Mouse (Mus musculus) liver, adult 2 months (tissue): Measurements from ENCODE around the gene Ahsg. TPM values are rescaled to one million over a fixed set of nuclear protein-coding genes. Genes with fewer than 3 reads are reported as not detected.
"Not testable (repeated sequence)": the region's sequence is repeated elsewhere in the genome, so short reads cannot be mapped to it uniquely, and the experiment has no call there.

Experiments
- DNase-seq: peaks from one replicate; pipeline ENCODE4 v3.0.0-alpha.2; 2011; ENCODE audit warnings: low read depth, low spot score; ENCODE audit errors: extremely low read depth
- H3K27ac ChIP-seq: fragments of 200-500 bp; replicated peaks from 2 replicates; pipeline ENCODE4 v1.5.1; 2012; ENCODE audit warnings: low read depth, mild to moderate bottlenecking, control low read depth, inconsistent platforms, low read length; ENCODE audit not compliant: insufficient read depth
- H3K27me3 ChIP-seq: fragments of 200-500 bp; 2 replicates; pipeline ENCODE4 v1.6.1; 2012; ENCODE audit warnings: mild to moderate bottlenecking, moderate library complexity, low read length, inconsistent platforms; ENCODE audit not compliant: control insufficient read depth, insufficient read depth
- H3K36me3 ChIP-seq: fragments of 200-500 bp; 2 replicates; pipeline ENCODE4 v1.6.1; 2012; ENCODE audit warnings: low read length, inconsistent platforms; ENCODE audit not compliant: control insufficient read depth, insufficient read depth
- H3K4me1 ChIP-seq: fragments of 200-500 bp; 2 replicates; pipeline ENCODE4 v1.6.1; 2011; ENCODE audit warnings: low read length; ENCODE audit not compliant: control insufficient read depth, insufficient read depth
- H3K4me3 ChIP-seq: fragments of 200-500 bp; 2 replicates; pipeline ENCODE4 v1.5.1; 2011; ENCODE audit warnings: low read depth, mild to moderate bottlenecking, control low read depth, low read length, moderate library complexity; ENCODE audit not compliant: insufficient read depth
- H3K79me2 ChIP-seq: fragments of 200-500 bp; 2 replicates; pipeline ENCODE4 v1.6.1; 2012; ENCODE audit warnings: inconsistent platforms, mild to moderate bottlenecking, low read length, moderate library complexity; ENCODE audit not compliant: control insufficient read depth, insufficient read depth
- H3K9ac ChIP-seq: fragments of 200-500 bp; 2 replicates; pipeline ENCODE4 v1.6.1; 2012; ENCODE audit warnings: low read depth, mild to moderate bottlenecking, control low read depth, inconsistent platforms, low read length
- CTCF ChIP-seq: fragments of 200-500 bp; IDR thresholded peaks from 2 replicates; pipeline ENCODE4 v1.5.1; 2011; ENCODE audit warnings: low read depth, low read length, control low read depth
- POLR2A ChIP-seq: fragments of 200-500 bp; IDR thresholded peaks from 2 replicates; pipeline ENCODE4 v1.6.1; 2011; ENCODE audit warnings: low read length, control low read depth; ENCODE audit not compliant: insufficient read depth; ENCODE audit errors: extremely low read depth
- WGBS: fragments of 180-500 bp; shearing (Covaris S2); methylation state at CpG from one replicate; pipeline ENCODE4 v1.1.7; 2018; 5-methylcytosine and 5-hydroxymethylcytosine counted together
- polyA plus RNA-seq: library from polyadenylated mRNA; depleted of rRNA; stranded (reverse); fragments of >200 nt; gene quantifications from 2 replicates; pipeline ENCODE4 v1.2.3, GENCODE M21; 2012; rRNA removed
- total RNA-seq: library from RNA; depleted of rRNA; stranded (reverse); fragments of >200 nt; gene quantifications from 2 replicates; pipeline ENCODE4 v1.2.3, GENCODE M21; 2014; rRNA removed

Ahsg gene
- total and polyA plus RNA-seq, 2 experiments, result 10,308 to 17,109 TPM

DNA sequence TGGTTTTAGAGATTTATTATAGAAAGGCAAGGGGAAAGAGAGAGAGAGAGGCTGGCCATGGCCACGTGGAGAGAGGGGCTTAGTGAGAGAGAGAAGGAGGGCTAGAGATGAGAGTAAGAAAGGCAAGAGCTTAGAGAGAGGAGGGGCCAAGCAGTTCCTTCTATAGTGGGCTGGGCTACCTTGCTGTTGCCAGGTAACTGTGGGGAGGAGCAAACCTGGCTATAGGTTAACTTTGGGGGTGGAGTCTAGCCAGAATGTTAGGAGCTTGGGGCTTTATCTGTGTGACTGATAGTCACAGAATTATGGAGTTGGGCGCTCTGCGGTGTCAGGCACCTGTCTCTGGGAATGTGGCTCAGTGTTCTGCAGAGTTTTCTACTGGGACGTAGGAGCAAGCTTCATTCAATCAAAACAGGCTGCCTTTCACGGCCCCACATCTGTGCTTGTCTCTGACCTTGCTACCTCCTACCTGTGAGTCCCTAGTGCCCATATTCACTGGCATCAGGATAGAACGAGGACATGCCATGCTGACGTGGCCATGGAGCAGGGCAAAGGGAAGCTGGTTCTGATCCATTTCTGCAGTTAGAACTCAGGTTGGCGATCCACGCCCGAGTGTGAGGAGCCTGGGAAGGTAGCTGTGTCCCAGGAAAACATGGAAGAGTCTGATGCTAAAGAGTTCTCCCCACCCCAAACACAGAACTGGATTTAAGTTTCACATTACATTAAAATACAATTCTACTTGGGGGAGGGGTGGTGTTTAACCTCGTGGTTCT, 40.5 kb downstream of the Ahsg start:
- H3K36me3 ChIP-seq, result peaks cover 40% of the 10 kb centered on the region
- no peak overlapping the region for H3K27ac ChIP-seq
- no peaks in the 10 kb centered on the region for H3K79me2 ChIP-seq
- H3K27me3 ChIP-seq, result no peaks in the 10 kb centered on the region
- no peak overlapping the region for H3K4me3 ChIP-seq
- DNase-seq, result no peak
- H3K9ac ChIP-seq, result no peak overlapping the region
- TF ChIP-seq CTCF, result no peak
- TF ChIP-seq POLR2A, result no peak
- H3K4me1 ChIP-seq, result no peaks in the 10 kb centered on the region; the same call in 1 of the 2 replicates
- 88% methylated on average over 11 of the region's 11 CpGs for WGBS

DNA sequence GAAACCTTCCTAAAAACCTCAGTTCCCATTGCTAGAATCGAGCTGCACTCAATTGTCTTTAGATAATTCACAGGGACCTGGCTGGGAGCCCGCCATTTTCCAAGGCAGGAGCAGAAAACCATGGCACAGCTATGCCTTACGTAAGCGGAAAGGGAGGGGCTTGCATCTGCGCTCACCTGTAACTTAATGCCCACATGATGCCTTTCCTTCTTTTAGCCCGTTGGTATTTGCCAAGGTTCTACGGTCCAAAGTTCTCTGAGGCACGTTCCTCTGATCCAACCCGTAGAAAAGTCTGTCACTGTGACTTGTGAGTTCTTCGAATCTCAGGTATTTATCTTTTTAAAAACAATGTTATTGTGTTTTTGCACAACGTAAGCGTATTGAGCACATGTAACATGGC, 46.6 kb downstream of the Ahsg start:
- Histone ChIP-seq H3K36me3 (peaks cover 57% of the 10 kb centered on the region), H3K4me3 (no peak overlapping the region), H3K4me1 (no peaks in the 10 kb centered on the region), H3K27me3 (no peaks in the 10 kb centered on the region), H3K79me2 (no peaks in the 10 kb centered on the region), H3K9ac (no peak overlapping the region), H3K27ac (no peak overlapping the region)
- peak; percentile 59 for DNase-seq
- TF ChIP-seq POLR2A, result no peak
- no peak for TF ChIP-seq CTCF
- 79% methylated on average over 12 of the region's 12 CpGs for WGBS

DNA sequence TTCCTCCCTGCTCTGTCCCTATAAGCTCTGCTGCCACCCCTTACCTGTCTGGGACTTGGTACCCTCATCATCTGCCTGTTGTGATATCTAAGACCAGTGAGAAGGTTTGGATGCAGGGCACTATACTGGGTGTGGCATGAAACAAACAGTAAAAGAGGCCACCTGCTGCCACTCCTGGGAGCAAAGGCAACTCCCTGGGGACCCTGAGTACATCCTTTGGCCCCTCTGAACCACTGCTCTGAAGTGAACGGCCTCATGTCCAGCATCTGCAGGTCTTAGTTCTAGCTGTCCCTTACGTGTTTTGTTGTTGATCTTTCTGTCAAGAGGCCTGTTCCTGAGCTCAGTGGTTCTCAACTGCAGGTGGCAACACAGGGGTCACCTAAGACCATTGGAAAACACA, 47.5 kb downstream of the Ahsg start:
- no peak for DNase-seq
- 89% methylated on average over 2 of the region's 2 CpGs for WGBS
- H3K4me1 ChIP-seq, result no peaks in the 10 kb centered on the region
- H3K79me2 ChIP-seq, result no peaks in the 10 kb centered on the region
- H3K4me3 ChIP-seq, result no peak overlapping the region
- no peak overlapping the region for H3K27ac ChIP-seq
- no peaks in the 10 kb centered on the region for H3K27me3 ChIP-seq
- TF ChIP-seq POLR2A, result no peak
- H3K9ac ChIP-seq, result no peak overlapping the region
- H3K36me3 ChIP-seq, result peaks cover 51% of the 10 kb centered on the region

DNA sequence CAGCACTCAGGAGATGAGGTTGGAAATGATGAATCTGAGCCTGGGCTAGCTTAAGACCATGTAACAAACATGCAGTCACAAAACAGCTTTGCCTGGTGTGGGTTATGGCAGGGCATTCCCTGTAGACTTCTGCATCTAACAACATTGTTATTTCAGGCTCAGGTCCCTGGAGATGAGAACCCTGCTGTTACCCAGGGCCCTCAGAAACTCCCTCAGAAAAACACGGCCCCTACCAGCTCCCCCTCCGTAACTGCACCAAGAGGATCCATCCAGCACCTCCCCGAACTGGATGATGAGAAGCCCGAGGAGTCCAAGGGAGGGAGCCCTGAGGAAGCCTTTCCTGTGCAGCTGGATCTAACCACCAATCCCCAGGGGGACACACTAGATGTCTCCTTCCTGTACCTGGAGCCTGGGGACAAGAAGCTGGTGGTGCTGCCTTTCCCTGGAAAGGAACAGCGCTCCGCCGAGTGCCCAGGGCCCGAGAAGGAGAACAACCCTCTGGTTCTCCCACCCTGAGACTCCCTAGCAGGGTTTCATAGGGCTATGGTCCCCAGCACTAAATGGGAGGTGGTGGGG, 48.1 kb downstream of the Ahsg start:
- TF ChIP-seq POLR2A (no peak), CTCF (no peak)
- WGBS, result 87% methylated on average over 8 of the region's 8 CpGs
- no peak for DNase-seq
- H3K27ac ChIP-seq, result no peak overlapping the region
- H3K79me2 ChIP-seq, result no peaks in the 10 kb centered on the region
- H3K4me1 ChIP-seq, result no peaks in the 10 kb centered on the region
- no peak overlapping the region for H3K9ac ChIP-seq
- no peaks in the 10 kb centered on the region for H3K27me3 ChIP-seq
- H3K36me3 ChIP-seq, result peaks cover 49% of the 10 kb centered on the region
- no peak overlapping the region for H3K4me3 ChIP-seq

DNA sequence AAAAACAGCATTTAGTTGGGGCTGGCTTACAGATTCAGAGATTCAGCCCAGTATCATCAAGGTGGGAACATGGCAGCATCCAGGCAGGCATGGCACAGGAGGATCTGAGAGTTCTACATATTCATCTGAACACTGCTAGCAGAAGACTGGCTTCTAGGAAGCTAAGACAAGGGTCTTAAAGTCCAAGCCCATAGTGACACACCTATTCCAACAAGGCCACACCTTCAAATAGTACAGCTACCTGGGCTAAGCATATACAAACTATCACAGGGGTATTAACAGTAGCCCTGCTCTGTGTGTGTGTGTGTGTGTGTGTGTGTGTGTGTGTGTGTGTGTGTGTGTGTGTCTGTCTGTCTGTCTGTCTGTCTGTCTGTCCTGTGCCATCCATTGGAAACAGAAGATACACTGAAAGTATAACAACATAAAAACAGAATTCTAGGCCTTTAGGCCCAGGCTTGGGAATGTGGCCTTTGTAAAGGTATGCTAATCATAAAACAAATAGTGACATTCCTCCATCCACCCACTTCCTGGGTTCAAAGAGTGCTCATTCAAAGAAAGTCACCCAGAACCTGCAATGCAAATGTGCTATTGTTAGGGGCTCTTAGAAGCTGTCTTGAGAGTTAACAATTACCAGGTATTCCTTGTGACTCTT, 50.9 kb downstream of the Ahsg start:
- not testable (repeated sequence) for H3K27me3 ChIP-seq, H3K9ac ChIP-seq, H3K4me3 ChIP-seq, H3K79me2 ChIP-seq, H3K4me1 ChIP-seq, DNase-seq, H3K27ac ChIP-seq
- H3K36me3 ChIP-seq, result peaks cover 32% of the 10 kb centered on the region

DNA sequence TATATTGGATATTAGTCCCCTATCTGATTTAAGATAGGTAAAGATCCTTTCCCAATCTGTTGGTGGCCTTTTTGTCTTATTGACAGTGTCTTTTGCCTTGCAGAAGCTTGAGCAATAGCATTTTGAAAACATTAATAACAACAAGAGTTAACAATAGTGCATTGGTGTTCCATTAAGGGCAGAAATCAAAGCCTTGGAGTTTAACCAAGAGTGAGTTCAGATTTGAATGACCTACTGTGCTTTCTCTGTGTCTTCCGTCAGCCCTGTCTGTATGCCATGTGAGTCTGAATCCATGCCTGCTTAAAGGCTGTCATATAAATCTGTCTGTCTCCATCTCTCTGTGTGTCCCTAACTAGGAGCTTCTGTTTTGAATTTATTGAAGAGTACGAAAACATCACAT, 56.3 kb downstream of the Ahsg start:
- Histone ChIP-seq H3K79me2 (no peaks in the 10 kb centered on the region; the same call in 1 of the 2 replicates), H3K27me3 (no peaks in the 10 kb centered on the region), H3K36me3 (no peaks in the 10 kb centered on the region), H3K9ac (no peak overlapping the region), H3K4me1 (peaks cover 11% of the 10 kb centered on the region), H3K4me3 (no peak overlapping the region), H3K27ac (0 out of 2 replicates have a peak overlapping the region, but pooled peaks have one; percentile 34)
- peak; percentile 96 for DNase-seq
- 19% methylated on average over 2 of the region's 2 CpGs for WGBS
- no peak for TF ChIP-seq CTCF
- TF ChIP-seq POLR2A, result no peak

Other genes with a start within 250 kb of the Ahsg start
- under 0.01 and 0.20 TPM in 2 replicates for gene Dgkg, start 234.1 kb upstream of the Ahsg start, total RNA-seq
- gene Dgkg, start 234.1 kb upstream of the Ahsg start, polyA plus RNA-seq, result 0.02 TPM in 1 of 2 replicates, not detected in the other
- not detected in 2 replicates for gene Crygs, start 79.7 kb upstream of the Ahsg start, total RNA-seq
- gene Crygs, start 79.7 kb upstream of the Ahsg start, polyA plus RNA-seq, result 0.10 and 0.14 TPM in 2 replicates
- 22.7 and 24.0 TPM in 2 replicates for gene Tbccd1, start 33.6 kb upstream of the Ahsg start, total RNA-seq
- 16.9 and 19.9 TPM in 2 replicates for gene Tbccd1, start 33.6 kb upstream of the Ahsg start, polyA plus RNA-seq
- 62.0 and 67.7 TPM in 2 replicates for gene Dnajb11, start 33.4 kb upstream of the Ahsg start, total RNA-seq
- 20.7 and 23.9 TPM in 2 replicates for gene Dnajb11, start 33.4 kb upstream of the Ahsg start, polyA plus RNA-seq
- gene Fetub, start 27.1 kb downstream of the Ahsg start, total RNA-seq, result 107 and 165 TPM in 2 replicates
- 414 and 419 TPM in 2 replicates for gene Fetub, start 27.1 kb downstream of the Ahsg start, polyA plus RNA-seq
- gene Hrg, start 59.8 kb downstream of the Ahsg start, total RNA-seq, result 574 and 911 TPM in 2 replicates
- 312 and 372 TPM in 2 replicates for gene Hrg, start 59.8 kb downstream of the Ahsg start, polyA plus RNA-seq
- 449 and 472 TPM in 2 replicates for gene Kng2, start 138.2 kb downstream of the Ahsg start, total RNA-seq
- gene Kng2, start 138.2 kb downstream of the Ahsg start, polyA plus RNA-seq, result 97.8 and 123 TPM in 2 replicates
- gene Kng1, start 166.6 kb downstream of the Ahsg start, total RNA-seq, result 1,906 and 2,075 TPM in 2 replicates
- gene Kng1, start 166.6 kb downstream of the Ahsg start, polyA plus RNA-seq, result 642 and 701 TPM in 2 replicates
- 325 and 412 TPM in 2 replicates for gene Eif4a2, start 216.2 kb downstream of the Ahsg start, total RNA-seq
- gene Eif4a2, start 216.2 kb downstream of the Ahsg start, polyA plus RNA-seq, result 64.4 and 75.9 TPM in 2 replicates
- 5.2 and 5.3 TPM in 2 replicates for gene Rfc4, start 236.5 kb downstream of the Ahsg start, total RNA-seq
- gene Rfc4, start 236.5 kb downstream of the Ahsg start, polyA plus RNA-seq, result 0.32 TPM in 1 of 2 replicates, not detected in the other